In the genomic region with DNA sequence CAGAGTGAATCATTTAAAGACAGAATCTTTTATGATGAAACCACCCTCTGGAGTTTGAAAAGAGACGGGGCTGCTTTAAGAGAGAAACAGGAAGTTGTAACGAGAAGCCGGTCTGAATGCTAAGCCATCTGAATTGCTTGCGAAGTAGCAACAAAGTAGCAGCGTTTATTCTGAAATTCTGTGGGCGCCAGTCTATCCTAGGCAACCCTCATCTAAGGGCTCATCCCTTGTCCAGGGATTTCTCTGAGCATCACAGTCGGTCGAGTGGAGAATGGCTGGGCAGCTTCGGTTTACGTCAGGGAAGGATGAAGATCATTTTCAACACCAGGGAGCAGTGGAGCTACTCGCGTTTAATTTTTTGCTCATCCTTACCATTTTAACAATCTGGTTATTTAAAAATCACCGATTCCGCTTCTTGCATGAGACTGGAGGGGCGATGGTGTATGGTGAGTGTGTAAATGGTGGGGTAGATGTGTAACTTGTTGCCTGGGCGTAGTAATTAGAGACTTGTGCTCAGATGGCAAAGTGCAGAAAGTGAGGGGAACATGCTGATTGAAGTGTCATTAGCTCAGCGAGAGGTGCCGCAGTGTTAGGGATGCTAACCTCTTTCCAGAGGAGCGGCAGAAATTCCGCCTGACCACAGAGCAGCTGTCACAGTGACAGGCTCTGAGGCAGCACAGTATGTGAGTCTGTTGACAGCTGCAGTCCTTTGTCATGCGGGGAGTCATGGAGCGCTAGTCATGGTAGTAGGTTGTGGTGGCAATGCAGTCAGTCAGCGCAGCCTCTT, we compare ENCODE assay signal across 8 mouse cellular contexts. TPM values are rescaled to one million over a fixed set of nuclear protein-coding genes. Genes with fewer than 3 reads are reported as not detected.
A peak's percentile ranks its signal among the peaks of the same experiment; 100 is the strongest.
DNase-seq lines count a peak whose midpoint lies in the region; ATAC-seq and TF ChIP-seq lines count a peak whose summit lies in the region.

A gene (plus strand): TSS at position 119 of the 787 bp plus-strand sequence.

- peak within 1 kb of the TSS; percentile 83 for H3K9ac ChIP-seq in MEL (ENCODE audit: control insufficient read depth, low read depth, low read length, poor library complexity, severe bottlenecking)
- H3K9ac ChIP-seq in forebrain, embryonic 12.5 days, result peak within 1 kb of the TSS; percentile 49
- H3K9ac ChIP-seq in lung, embryonic 16.5 days (ENCODE audit: low read length), result peak within 1 kb of the TSS; percentile 54

- no peak for TF ChIP-seq CTCF in MEL (IDR thresholded peaks at IDR 0.05 in 2 of 3, conservative IDR thresholded peaks at IDR 0.05 in 1 of 3; ENCODE audit: control insufficient read depth in 1 of 3, insufficient read depth in 1 of 3, low read depth in 2 of 3, low read length in 3 of 3, poor library complexity in 1 of 3, severe bottlenecking in 1 of 3)

- intact Hi-C loops in heart, postnatal 36 days (cut with DNase I), result loop anchor here (5.0 kb wide), 1 partner anchor 57 kb away; no protein-coding TSS in a partner anchor

- TF ChIP-seq POLR2A in MEL (IDR thresholded peaks at IDR 0.05; ENCODE audit: control insufficient read depth in 1 of 2, insufficient read depth in 1 of 2, low read depth in 1 of 2, low read length in 2 of 2, poor library complexity in 1 of 2), result 0 out of 4 replicates have a peak, but pooled peaks of 1 of the 2 experiments have one; percentile 47

- no peak for TF ChIP-seq EP300 in MEL (IDR thresholded peaks at IDR 0.05; ENCODE audit: low read depth in 1 of 2, low read length in 2 of 2)

- no peak for TF ChIP-seq RAD21 in MEL (IDR thresholded peaks at IDR 0.05; ENCODE audit: low read depth, low read length)

- peak within 1 kb of the TSS; percentile 79 for H3K4me2 ChIP-seq in forebrain, embryonic 12.5 days
- peak within 1 kb of the TSS; percentile 95 for H3K4me2 ChIP-seq in lung, embryonic 16.5 days (ENCODE audit: low read depth, low read length)

- peak; percentile 93 for ATAC-seq in forebrain, embryonic 12.5 days (ENCODE audit: low FRiP score)
- ATAC-seq in lung, embryonic 16.5 days (ENCODE audit: low read depth), result peak; percentile 83
- ATAC-seq in neutrophil, adult 5-6 weeks (ENCODE audit: extremely low read depth, insufficient number of reproducible peaks, low FRiP score, poor library complexity, severe bottlenecking), result peak; percentile 54

- peak; percentile 86 for DNase-seq in MEL (ENCODE audit: low read depth, low spot score)
- peak; percentile 19 to 34 for DNase-seq in heart, postnatal 36 days
- peak; percentile 50 to 53 for DNase-seq in layer of hippocampus, postnatal 10 days (ENCODE audit: low spot score in 2 of 2)
- no peak for DNase-seq in ovary, adult 18-20 months (ENCODE audit: low spot score)

- peaks cover 2% of the 10 kb centered on the region; the same call in 1 of the 2 replicates for H3K79me2 ChIP-seq in MEL (ENCODE audit: control insufficient read depth, insufficient read depth, low read length, poor library complexity)

- H3K36me3 ChIP-seq in MEL (ENCODE audit: control insufficient read depth in 1 of 2, insufficient read depth in 2 of 2, low read length in 2 of 2), result peaks cover 0 to 14% of the 10 kb centered on the region in 2 experiments; a peak in 2 of 4 replicates
- H3K36me3 ChIP-seq in forebrain, embryonic 12.5 days (replicated peaks), result no peaks in the 10 kb centered on the region
- H3K36me3 ChIP-seq in lung, embryonic 16.5 days (ENCODE audit: control insufficient read depth, insufficient read depth, low read length), result no peaks in the 10 kb centered on the region

- H3K4me3 ChIP-seq in MEL (ENCODE audit: control insufficient read depth in 1 of 2, insufficient read depth in 1 of 2, low read depth in 2 of 2, low read length in 2 of 2), result peak within 1 kb of the TSS; percentile 95 to 96
- peak within 1 kb of the TSS; percentile 73 for H3K4me3 ChIP-seq in brown adipose tissue, adult 24 weeks (ENCODE audit: insufficient read depth, low read depth, low read length)
- H3K4me3 ChIP-seq in forebrain, embryonic 12.5 days (replicated peaks), result peak within 1 kb of the TSS; percentile 44
- H3K4me3 ChIP-seq in lung, embryonic 16.5 days (ENCODE audit: low read length), result peak within 1 kb of the TSS; percentile 55

- H3K27me3 ChIP-seq in MEL (ENCODE audit: control insufficient read depth in 1 of 2, insufficient read depth in 2 of 2, low read length in 2 of 2), result no peaks in the 10 kb centered on the region
- peaks cover 5% of the 10 kb centered on the region; the same call in 1 of the 2 replicates for H3K27me3 ChIP-seq in forebrain, embryonic 12.5 days
- H3K27me3 ChIP-seq in lung, embryonic 16.5 days (ENCODE audit: control insufficient read depth, insufficient read depth, low read depth, low read length), result no peaks in the 10 kb centered on the region

- H3K27ac ChIP-seq in MEL (ENCODE audit: control insufficient read depth, low read depth, low read length), result peak within 1 kb of the TSS; percentile 89
- H3K27ac ChIP-seq in brown adipose tissue, adult 24 weeks (replicated peaks; ENCODE audit: low read depth, low read length), result no peak within 1 kb of the TSS; the same call in 1 of the 2 replicates
- H3K27ac ChIP-seq in forebrain, embryonic 12.5 days, result peak within 1 kb of the TSS; percentile 46; the same call in 1 of the 2 replicates
- H3K27ac ChIP-seq in lung, embryonic 16.5 days (ENCODE audit: low read length), result 0 out of 2 replicates have a peak within 1 kb of the TSS, but pooled peaks have one; percentile 44

- H3K4me1 ChIP-seq in MEL (ENCODE audit: control insufficient read depth in 1 of 2, insufficient read depth in 2 of 2, low read length in 2 of 2), result peaks cover 7 to 13% of the 10 kb centered on the region in 2 experiments
- H3K4me1 ChIP-seq in brown adipose tissue, adult 24 weeks (ENCODE audit: control insufficient read depth, insufficient read depth, insufficient read length, low read length), result no peaks in the 10 kb centered on the region; the same call in 1 of the 2 replicates
- peaks cover 10% of the 10 kb centered on the region for H3K4me1 ChIP-seq in forebrain, embryonic 12.5 days
- peaks cover 11% of the 10 kb centered on the region for H3K4me1 ChIP-seq in lung, embryonic 16.5 days (replicated peaks; ENCODE audit: control insufficient read depth, insufficient read depth, low read length)

- WGBS in forebrain, embryonic 12.5 days, result 2% methylated on average over 23 of the region's 23 CpGs
- 1% methylated on average over 23 of the region's 23 CpGs for WGBS in lung, embryonic 16.5 days

- no peaks in the 10 kb centered on the region for H3K9me3 ChIP-seq in MEL (replicated peaks; ENCODE audit: insufficient read depth, low read length)
- H3K9me3 ChIP-seq in forebrain, embryonic 12.5 days, result no peaks in the 10 kb centered on the region
- no peaks in the 10 kb centered on the region for H3K9me3 ChIP-seq in lung, embryonic 16.5 days (ENCODE audit: control insufficient read depth, low read length)

TF ChIP-seq in MEL, 35 proteins besides CTCF, POLR2A, EP300 and RAD21:
- TF ChIP-seq HCFC1 (IDR thresholded peaks at IDR 0.05; ENCODE audit: low read depth, low read length) (peak; percentile 65), POLR2AphosphoS2 (IDR thresholded peaks at IDR 0.05; ENCODE audit: low read length) (no peak), MXI1 (IDR thresholded peaks at IDR 0.05; ENCODE audit: low read depth, low read length) (peak; percentile 67; the same call in 1 of the 2 replicates), USF1 (IDR thresholded peaks at IDR 0.05; ENCODE audit: low read depth, low read length) (no peak), SIN3A (IDR thresholded peaks at IDR 0.05; ENCODE audit: low read length) (peak; percentile 80), ETS1 (IDR thresholded peaks at IDR 0.05; ENCODE audit: low read depth, low read length) (0 out of 2 replicates have a peak, but pooled peaks have one; percentile 16), CHD2 (IDR thresholded peaks at IDR 0.05; ENCODE audit: low read length) (no peak), E2F4 (IDR thresholded peaks at IDR 0.05; ENCODE audit: borderline replicate concordance, low read depth, low read length) (no peak), TBP (IDR thresholded peaks at IDR 0.05; ENCODE audit: low read depth, low read length) (no peak), MAZ (IDR thresholded peaks at IDR 0.05; ENCODE audit: low read depth, low read length) (0 out of 2 replicates have a peak, but pooled peaks have one; percentile 43), ELF1 (IDR thresholded peaks at IDR 0.05; ENCODE audit: low read depth, low read length) (peak; percentile 76; the same call in 1 of the 2 replicates), MAFK (IDR thresholded peaks at IDR 0.05; ENCODE audit: borderline replicate concordance, low read depth, low read length) (no peak), TCF12 (IDR thresholded peaks at IDR 0.05; ENCODE audit: low read depth, low read length) (no peak; the same call in 1 of the 2 replicates), ZNF384 (IDR thresholded peaks at IDR 0.05; ENCODE audit: low read depth, low read length) (0 out of 2 replicates have a peak, but pooled peaks have one; percentile 2), MYB (IDR thresholded peaks at IDR 0.05; ENCODE audit: low read depth, low read length) (no peak), MYC (IDR thresholded peaks at IDR 0.05; ENCODE audit: low read depth, low read length) (no peak), CHD1 (IDR thresholded peaks at IDR 0.05; ENCODE audit: low read depth, low read length) (no peak), TAL1 (IDR thresholded peaks at IDR 0.05; ENCODE audit: low read length) (no peak), SMC3 (IDR thresholded peaks at IDR 0.05; ENCODE audit: low read depth, low read length) (0 out of 2 replicates have a peak, but pooled peaks have one; percentile 6), MAX (IDR thresholded peaks at IDR 0.05; ENCODE audit: low read length) (no peak), GATA1 (IDR thresholded peaks at IDR 0.05; ENCODE audit: low read depth, low read length) (no peak), ZKSCAN1 (IDR thresholded peaks at IDR 0.05; ENCODE audit: low read depth, low read length) (no peak), NELFE (IDR thresholded peaks at IDR 0.05; ENCODE audit: low read depth, low read length) (peak; percentile 37; the same call in 1 of the 2 replicates)

RNA-seq across cellular contexts. Expression of the gene that starts here (rescaled TPM):
- total RNA-seq in MEL (2012; rRNA removed), result 0.46 and 1.4 TPM in 2 replicates
- polyA plus RNA-seq in MEL (2012; ENCODE audit: insufficient read depth in 1 of 2, insufficient read length in 2 of 2, low read depth in 1 of 2, low replicate concordance in 2 of 2, missing spikeins in 1 of 2), result under 1 TPM in 1 of 2 experiments, not detected in 1; 0.71 TPM
- 1.5 and 2.0 TPM in 2 replicates for polyA plus RNA-seq in brown adipose tissue, adult 24 weeks (2012; ENCODE audit: insufficient read depth, insufficient read length, missing spikeins)
- 2.5 and 2.8 TPM in 2 replicates for polyA plus RNA-seq in forebrain, embryonic 12.5 days (2016; fragmentation: Nextera tagmentation; extraction: Ambion mirVana)
- 1 to 10 TPM; 2.2 to 2.8 TPM for total RNA-seq in heart, postnatal 36 days (2021)
- total RNA-seq in layer of hippocampus, postnatal 10 days (2021), result 10 to 100 TPM; 14.7 to 16.7 TPM
- polyA plus RNA-seq in lung, embryonic 16.5 days (2015; fragmentation: Nextera tagmentation; extraction: Ambion mirVana), result 4.4 and 4.9 TPM in 2 replicates
- total RNA-seq in neutrophil, adult 5-6 weeks (2017), result 29.0 and 31.4 TPM in 2 replicates

Comparison
In these comparisons a context has a peak if more than half of its experiments do, and no peak if none do; other contexts are left out.
1. H3K4me3 ChIP-seq: peak in every context shown above with its lines; median percentile 96 in MEL; 73 in brown adipose tissue, adult 24 weeks; 55 in lung, embryonic 16.5 days; 44 in forebrain, embryonic 12.5 days.